Mouse (Mus musculus): ENCODE measurements around the gene C1qb. TPM values are rescaled to one million over a fixed set of nuclear protein-coding genes. Genes with fewer than 3 reads are reported as not detected.

The C1qb gene
- polyA plus RNA-seq (2014; fragmentation: Illumina TruSeq; extraction: RNeasy Lipid Tissue Mini Kit (QIAGEN cat#74804)): 0.91 TPM

DNA sequence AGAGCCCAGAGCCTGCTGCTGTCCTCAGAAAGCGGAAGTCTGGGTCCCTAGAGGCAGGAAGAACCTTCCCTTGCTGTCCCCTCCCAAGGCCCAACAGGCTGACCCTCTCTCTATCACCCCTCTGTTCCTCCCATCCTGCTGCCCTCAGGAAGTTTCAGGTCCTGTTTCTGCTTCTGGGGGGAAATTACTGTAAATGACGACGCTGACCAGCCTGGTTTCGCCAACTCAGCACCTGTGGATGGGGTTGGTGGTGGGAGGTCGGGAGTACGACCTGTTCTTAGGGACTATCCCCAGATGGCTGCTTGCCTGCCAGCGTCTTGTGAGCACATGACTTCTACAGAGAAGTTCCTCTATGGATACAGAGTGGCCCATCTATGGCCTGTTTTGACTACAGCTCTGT is at the start of gene C1qb:
C1qb (minus strand) TSS at position 87 of the 400 bp plus-strand sequence.

DNA sequence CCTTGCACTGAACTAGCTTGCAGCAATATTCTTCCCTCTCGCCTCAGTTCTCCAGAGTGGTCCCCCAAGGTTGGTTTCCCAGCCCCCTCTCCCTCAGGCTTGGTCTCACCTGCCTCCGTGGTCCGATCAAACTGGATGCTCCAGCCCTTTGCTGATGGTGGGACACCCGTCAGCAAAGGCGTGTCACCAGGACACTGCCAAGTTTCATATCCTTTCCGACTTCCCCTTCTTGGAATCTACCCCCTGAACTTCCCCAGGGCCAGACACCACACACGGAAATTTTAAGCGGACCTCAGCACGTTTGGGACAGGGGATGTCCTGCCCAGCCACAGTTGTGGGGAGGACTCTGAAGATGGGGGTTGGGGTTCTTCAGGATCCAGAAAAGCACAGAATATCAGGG is 12.7 kb upstream of the C1qb start, which contains the start of gene C1qa:
C1qa (minus strand) TSS at position 167 of the 400 bp plus-strand sequence.

DNA sequence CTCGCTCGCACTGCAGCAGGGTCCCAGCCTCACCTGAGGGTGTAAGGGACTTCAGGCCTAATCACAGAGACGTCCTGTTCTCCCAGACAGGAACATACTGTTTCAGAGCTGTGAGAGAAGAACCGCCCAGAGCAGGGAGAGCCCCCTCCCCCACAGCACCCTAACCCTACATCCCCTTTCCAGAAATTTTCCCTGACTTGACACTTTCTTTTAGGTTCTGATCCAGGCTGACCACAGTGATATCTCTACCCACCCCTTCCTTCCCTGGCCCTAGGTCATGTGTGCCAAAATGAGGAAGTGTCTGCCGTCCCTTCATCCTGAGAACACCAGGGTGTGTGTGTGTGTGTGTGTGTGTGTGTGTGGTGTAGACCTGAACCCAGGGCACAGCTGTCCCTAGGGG is 6.8 kb upstream of the C1qb start, which contains the start of gene C1qc:
C1qc (minus strand) TSS at position 255 of the 400 bp plus-strand sequence.

DNA sequence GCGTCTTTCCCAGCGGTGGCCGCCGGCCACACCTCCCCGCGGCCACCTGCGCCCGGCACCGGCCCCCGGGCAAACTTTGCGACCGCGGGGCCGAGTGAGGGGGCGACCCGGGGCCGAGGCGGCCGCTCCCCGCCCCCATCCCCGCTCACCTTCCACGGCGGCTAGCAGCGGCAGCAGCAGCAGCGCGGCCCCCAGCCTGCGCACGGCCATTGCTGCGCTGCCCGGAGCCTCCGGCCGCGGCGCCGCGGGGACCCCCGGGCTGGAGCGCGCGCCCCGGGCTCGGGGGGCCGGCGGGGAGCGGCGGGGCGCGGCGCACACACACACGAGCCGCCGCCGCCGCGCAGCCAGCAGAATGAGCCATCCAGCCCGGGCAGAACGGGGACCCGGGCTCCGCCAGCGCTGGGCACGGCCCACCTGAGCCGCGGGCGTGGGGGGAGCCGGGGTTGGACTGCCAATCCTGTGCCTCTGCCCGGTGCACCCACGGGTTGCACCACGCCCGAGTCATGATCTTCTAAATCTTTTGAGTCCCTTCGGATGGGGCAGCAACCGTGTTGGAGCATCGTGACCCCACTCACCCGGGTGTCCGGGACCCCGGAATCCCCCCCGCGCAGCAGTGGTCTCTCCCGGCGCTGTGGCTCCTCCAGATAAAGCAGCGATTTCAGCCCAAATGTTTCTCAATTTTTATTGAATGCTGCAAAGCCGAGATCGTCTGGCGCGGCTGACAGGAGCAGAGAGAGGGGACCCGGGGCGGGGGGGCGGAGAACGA is 50.2 kb downstream of the C1qb start, which contains the start of gene Ephb2:
Ephb2 (minus strand) TSS at position 368 of the 766 bp plus-strand sequence.

Other genes with a start within 250 kb of the C1qb start
- gene Ephb2, start 50.2 kb downstream of the C1qb start, polyA plus RNA-seq (2014; fragmentation: Illumina TruSeq; extraction: RNeasy Lipid Tissue Mini Kit (QIAGEN cat#74804)): 0.57 TPM
- 4.4 TPM for gene C1qc, start 6.9 kb upstream of the C1qb start, polyA plus RNA-seq (2014; fragmentation: Illumina TruSeq; extraction: RNeasy Lipid Tissue Mini Kit (QIAGEN cat#74804))
- gene C1qa, start 12.6 kb upstream of the C1qb start, polyA plus RNA-seq (2014; fragmentation: Illumina TruSeq; extraction: RNeasy Lipid Tissue Mini Kit (QIAGEN cat#74804)): 7.5 TPM
- not detected for gene Epha8, start 70.6 kb upstream of the C1qb start, polyA plus RNA-seq (2014; fragmentation: Illumina TruSeq; extraction: RNeasy Lipid Tissue Mini Kit (QIAGEN cat#74804))
- gene Zbtb40, start 162.6 kb upstream of the C1qb start, polyA plus RNA-seq (2014; fragmentation: Illumina TruSeq; extraction: RNeasy Lipid Tissue Mini Kit (QIAGEN cat#74804)): 1.0 TPM